Mouse (Mus musculus) left cerebral cortex, postnatal 4 days (tissue): ENCODE results near the gene Dcpp1. TPM values are rescaled to one million over a fixed set of nuclear protein-coding genes. Genes with fewer than 3 reads are reported as not detected.
"Not testable (repeated sequence)": the region's sequence is repeated elsewhere in the genome, so short reads cannot be mapped to it uniquely, and the experiment has no call there.

Source experiments
- DNase-seq: peaks from one replicate; pipeline ENCODE4 v3.0.0-alpha.2; 2022
- intact Hi-C: fragments of 180-260 bp; cut with DNase I; formaldehyde crosslinking; loops from one replicate; pipeline ENCODE4 v1.15.1; 2025
- total RNA-seq, 2 experiments: library from RNA; stranded (reverse); gene quantifications; 2 replicates each; pipeline ENCODE4 v1.2.3; 2021

Dcpp1 gene
- not detected for total RNA-seq

DNA sequence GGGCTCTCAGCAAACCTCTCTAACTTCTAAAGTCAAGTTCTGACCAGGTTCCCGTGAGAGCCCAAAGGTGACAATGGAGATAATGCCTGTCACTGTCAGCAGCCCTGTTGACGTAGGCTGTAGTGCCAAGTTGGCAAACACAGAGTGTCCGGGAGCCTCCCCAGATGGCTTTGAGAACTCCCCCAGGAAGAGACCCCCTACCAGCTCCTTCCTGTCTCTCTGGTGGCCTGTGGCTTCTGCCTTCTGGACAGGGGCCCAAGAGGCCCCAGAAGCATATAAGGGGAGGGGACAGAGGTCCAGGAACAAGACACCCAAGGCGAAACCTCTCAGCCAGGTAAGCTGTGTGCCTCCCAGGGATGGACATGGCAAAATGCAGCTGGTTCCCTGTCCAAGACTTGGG lies at the start of gene Dcpp1, which contains the start of gene Dcpp2:
TSS of gene Dcpp1 (plus strand) at position 301 of the 400 bp plus-strand sequence.
TSS of gene Dcpp2 (plus strand) at position 305 of the 400 bp plus-strand sequence.
- intact Hi-C loops, DNase-seq: not testable (repeated sequence)

DNA sequence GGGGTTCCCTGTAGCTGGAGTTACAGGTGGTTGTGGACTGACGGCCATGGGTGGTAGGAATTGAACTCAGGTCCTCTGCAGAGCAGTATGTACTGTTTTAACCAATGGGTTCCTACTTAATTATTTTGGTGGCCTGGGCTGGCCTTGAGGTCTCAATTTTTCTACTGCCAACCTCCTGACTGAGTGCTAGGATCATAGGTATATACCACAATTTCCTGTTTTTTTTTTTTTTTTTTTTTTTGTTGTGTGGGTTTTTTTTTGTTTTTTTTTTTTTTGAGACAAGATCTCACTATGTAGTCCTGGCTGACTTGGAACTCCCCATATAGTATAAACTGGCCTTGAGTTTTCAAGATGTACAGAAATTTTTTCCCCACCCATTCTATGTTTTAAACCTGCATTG lies 49.5 kb upstream of the Dcpp1 start:
- intact Hi-C loops = no loop called here
- no peak for DNase-seq

DNA sequence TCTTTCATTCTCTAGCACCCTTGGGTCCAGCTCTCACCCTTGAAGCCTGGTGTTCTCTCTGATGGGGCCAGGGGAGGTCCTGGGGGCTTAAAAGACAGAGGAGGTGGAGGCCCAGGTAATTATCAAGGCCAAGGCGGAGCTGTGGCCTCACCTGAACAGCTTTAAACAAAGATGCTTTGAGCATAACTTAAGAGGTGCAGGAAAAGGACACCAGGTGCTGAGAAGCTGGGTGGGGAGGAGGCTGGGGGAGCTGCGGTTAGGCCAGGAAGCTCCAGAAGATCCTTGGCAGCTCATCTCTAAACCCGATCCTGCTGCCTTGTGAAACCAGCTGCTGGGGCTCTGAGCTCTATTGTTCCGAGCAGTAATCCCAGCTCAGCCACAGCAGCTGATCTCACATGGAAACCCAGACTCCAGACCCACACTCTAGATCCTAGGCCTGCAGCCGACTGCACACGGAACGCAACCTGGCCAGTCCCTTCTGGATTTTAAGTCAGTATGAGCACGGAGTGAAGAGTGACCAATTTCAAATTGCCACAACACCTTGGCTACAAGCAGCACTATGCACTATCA lies 44.6 kb upstream of the Dcpp1 start, which contains the start of gene Prss33:
TSS of gene Prss33 (minus strand) at position 51 of the 570 bp plus-strand sequence.
- no peak for DNase-seq
- intact Hi-C loops = no loop called here

DNA sequence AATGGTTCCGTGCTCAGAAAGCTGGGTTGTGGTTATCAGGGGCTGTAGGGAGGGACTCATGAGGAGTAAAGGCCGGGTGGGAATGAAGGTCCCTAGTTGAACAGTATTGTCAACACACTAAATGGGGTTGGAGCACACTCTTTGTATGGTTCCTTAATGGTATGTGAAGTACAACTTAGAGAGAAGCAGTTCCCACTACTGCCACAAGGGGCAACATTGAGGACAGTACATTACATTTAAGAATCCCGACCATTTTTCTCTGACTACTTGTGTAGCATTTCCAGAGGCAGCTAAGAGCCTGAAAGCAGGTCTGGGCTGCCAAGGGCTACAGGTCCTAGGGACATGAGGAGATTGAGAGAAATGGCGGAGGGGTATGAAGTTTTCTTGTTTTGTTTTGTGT lies 39.5 kb upstream of the Dcpp1 start:
- intact Hi-C loops = no loop called here
- DNase-seq = peak; percentile 58

DNA sequence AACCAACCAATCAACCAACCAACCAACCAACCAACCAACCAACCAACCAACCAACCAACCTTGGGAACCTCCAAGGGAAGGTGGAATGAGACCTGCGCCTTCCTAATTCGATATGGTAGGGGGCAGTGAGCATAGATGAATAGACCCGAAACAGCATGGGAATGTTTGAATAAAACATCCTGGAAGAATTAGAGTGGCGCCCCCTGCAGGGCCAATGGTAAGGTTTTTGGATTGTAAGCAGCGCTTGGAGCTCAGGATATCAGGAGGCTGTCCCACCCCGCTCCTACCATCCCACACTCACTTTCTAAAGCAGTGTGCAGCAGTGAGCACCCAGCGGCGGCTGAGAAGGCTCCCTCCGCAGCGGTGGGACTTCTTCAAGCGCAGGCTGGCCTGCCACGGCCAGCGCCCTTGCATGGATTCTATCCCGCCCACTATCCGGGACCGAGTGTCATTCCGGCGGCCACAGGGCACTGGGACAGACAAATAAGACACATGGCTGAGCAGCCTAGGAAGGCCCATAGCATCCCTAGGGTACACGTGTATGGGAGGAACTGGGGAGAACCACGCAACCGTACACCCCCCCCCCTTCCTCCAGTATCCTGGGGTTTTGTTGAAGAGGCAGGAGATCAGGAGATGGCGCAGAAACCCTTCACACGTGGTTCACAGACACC lies 37.4 kb upstream of the Dcpp1 start:
- intact Hi-C loops = no loop called here
- DNase-seq = no peak

DNA sequence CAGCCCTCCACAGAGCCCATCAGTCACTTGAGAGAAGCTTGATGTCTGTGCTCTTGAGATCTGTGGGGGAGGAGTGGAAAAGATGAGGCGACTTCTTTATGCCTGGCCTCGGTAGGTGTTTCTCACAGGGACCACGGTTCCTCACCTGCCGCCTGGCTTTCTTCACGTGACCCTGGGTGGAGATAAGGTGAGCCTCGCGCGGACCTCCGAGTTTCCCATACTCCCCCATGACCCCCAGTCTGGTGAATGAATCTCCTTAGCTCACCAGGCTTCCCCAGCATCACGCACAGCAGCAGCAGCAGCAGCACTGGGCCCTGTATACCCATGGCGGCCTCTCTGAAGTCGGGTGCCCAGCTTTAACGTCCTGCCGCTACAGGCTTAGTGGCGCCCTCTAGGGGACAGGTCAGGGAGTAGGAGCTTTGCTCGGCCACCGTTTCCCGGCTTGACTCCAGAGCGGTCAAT lies 36.8 kb upstream of the Dcpp1 start, which contains the start of the genes Prss32 and Prss41:
TSS of gene Prss32 (plus strand) at position 44 of the 462 bp plus-strand sequence.
TSS of gene Prss41 (minus strand) at position 361 of the 462 bp plus-strand sequence.
- DNase-seq = peak; percentile 59
- intact Hi-C loops = no loop called here

DNA sequence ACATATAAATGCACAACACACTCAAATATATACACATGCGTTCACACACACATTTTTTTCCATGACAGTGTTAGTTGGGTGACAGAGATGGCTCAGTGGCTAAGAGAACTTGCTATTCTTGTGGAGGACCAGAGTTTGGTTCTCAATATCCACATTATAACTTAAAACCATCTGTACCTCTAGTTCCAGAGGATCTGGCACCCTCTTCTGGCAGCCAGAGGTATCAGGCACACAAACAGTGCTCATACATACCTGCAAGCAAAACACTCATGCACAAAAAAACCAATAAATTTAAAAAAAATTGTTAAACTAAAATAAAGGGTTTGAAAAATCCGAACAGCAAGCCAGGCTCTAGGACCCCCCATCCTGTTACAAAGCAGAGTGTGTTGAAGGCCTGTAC lies 30.6 kb upstream of the Dcpp1 start:
- no peak for DNase-seq
- intact Hi-C loops = loop anchor here (5.0 kb wide), 1 partner anchor 112 kb away; no protein-coding TSS in a partner anchor

DNA sequence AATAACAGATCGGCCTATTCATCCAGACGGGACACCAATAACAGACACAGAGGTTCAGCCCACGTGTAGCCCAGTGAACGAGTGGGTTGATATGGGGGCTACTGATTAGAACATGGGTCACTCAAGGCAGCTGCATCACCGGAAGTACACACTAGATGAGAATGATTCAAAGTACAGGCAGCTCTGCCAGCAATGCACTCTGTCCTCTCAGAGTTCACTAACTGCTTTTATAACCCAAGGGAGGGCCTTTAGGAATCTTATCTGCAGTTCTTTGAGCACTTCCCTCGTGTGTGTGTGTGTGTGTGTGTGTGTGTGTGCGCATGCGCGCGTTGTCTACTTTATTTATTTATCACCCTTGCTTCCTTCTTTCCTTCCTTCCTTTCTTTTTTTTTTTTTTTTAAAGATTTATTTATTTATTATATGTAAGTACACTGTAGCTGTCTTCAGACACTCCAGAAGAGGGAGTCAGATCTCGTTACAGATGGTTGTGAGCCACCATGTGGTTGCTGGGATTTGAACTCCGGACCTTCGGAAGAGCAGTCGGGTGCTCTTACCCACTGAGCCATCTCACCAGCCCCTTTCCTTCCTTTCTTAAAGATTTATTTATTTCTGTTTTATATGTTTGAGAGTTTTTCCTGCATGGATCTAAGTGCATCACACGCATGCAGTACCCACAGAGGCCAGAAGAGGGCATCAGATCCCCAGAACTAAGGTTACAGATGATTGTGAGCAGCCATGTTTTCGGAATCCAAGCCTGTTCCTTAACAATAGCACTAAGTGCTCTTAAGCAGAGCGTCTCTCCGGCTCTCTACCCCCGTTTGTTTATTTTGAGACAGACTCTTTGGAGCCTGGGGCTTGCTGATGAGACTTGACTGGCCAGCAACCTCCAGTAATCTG lies 29.6 kb upstream of the Dcpp1 start:
- intact Hi-C loops = loop anchor here (5.0 kb wide), 1 partner anchor 111 kb away; no protein-coding TSS in a partner anchor
- peak; percentile 69 for DNase-seq

DNA sequence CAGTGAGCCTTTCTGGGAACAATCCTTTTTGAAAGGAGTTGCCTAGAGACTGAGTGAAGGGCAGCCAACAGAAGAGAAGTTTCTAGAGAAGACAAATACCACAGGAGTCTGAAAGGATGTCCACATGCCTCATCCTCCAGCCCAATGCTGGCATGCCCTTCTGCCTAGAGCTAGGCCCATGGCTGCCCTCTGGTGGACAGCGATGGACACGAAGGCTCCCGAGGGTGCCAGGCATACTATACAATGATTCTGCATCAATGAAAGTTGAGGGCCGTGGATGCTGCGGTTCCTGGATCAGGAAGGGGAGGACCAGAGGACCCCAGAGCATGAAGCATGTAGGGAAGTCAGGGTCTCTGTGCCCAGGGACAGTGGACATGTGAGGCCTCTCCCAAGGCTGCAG lies 27.4 kb upstream of the Dcpp1 start:
- intact Hi-C loops = loop anchor here (5.0 kb wide), 1 partner anchor 109 kb away; no protein-coding TSS in a partner anchor
- peak; percentile 77 for DNase-seq

DNA sequence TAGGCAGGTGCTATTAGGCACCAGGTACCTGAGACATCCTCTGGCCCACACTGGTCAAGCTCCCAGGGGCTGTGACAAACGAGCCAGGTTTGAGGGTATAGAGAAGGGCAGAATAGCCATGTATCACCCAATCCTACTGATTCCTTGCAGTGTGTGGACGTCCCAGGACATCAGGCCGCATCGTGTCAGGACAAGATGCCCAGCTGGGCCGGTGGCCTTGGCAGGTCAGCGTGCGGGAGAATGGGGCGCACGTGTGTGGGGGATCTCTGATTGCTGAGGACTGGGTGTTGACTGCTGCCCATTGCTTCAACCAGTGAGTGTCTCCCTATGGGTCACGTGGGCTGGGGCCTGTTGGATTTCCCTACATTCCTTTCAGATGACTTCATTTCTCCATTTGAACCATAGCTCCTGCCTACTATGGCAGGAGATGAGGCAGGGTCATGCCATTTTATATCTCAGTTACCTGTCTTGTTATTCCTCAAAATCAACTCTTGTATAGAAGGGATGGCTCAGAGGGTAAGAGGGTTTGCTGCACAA lies 26.4 kb upstream of the Dcpp1 start:
- intact Hi-C loops = loop anchor here (5.0 kb wide), 1 partner anchor 108 kb away; no protein-coding TSS in a partner anchor
- DNase-seq = no peak

DNA sequence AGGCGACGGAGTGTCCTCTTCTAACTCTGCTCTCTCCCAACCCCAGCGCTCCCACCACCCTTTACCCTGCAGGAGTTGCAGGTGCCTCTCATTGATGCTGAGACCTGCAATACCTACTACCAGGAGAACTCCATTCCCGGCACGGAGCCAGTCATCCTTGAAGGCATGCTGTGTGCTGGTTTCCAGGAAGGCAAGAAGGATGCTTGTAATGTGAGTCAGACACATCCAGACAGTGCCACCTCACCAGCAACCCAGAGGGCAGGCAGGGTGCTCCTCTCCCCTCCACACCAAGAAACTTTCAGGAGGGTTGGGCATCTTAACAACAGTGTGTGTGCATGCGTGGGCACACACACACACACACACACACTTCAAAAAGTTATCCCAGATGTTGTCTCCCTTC lies 23.5 kb upstream of the Dcpp1 start:
- no peak for DNase-seq
- intact Hi-C loops = no loop called here

DNA sequence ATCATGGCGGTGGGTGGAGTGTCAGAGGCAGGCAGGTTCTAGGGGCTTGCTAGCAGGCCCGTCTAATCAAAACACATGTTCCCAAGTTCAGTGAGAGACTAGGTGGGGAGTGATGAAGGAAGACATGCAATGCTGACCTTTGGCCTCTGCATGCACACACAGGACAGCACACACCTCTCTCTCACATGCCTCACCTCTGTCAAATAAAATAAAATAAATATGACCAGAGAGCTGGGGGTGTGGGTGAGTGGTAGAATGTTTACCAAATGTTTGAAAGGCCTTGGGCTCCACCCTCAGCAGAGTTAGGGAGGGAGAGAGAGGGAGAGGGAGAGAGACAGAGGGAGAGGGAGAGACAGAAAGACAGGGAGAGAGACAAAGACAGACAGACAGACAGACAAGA lies 22.8 kb upstream of the Dcpp1 start:
- intact Hi-C loops = no loop called here
- DNase-seq = no peak

DNA sequence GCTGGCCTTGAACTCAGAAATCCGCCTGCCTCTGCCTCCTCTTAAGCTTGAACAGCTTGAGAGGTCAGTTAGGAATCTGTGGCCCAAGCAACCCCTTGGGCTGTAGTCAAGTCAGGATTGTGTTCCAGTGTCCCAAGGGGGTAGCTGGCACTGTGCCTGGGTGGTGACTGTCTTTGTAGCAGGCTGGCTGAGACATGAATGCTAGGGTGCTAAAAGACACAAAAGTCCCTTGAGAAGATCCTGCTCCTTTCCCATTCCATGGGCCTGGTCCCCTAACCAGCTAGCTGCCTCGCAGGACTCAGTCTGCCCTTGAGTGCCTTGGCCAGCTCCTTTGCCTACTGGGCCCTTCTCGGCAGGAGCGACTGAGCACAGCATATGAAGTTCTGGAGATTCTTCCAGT lies 17.8 kb upstream of the Dcpp1 start:
- DNase-seq = no peak
- intact Hi-C loops = no loop called here

DNA sequence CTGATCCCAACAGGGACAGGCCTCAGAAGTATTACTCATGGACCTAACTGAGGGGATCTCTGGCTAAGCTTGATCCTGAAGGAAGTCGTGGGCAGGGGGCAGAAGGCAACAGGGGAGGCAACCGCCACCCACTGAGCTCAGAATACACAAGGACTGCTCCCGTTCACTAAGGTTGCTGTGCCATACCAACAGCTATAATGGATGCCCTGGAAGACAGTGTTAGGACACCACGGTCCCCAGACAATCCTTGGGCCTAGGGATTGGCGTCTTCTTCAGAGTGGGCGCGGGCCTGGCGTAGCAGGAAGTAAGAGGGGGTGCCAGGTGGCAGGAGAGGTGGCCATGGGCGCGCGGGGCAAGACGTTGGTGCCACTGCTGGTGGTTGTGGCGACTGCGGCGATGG lies 12.9 kb upstream of the Dcpp1 start, which contains the start of gene Prss21:
TSS of gene Prss21 (plus strand) at position 301 of the 400 bp plus-strand sequence.
- intact Hi-C loops = no loop called here
- no peak for DNase-seq

DNA sequence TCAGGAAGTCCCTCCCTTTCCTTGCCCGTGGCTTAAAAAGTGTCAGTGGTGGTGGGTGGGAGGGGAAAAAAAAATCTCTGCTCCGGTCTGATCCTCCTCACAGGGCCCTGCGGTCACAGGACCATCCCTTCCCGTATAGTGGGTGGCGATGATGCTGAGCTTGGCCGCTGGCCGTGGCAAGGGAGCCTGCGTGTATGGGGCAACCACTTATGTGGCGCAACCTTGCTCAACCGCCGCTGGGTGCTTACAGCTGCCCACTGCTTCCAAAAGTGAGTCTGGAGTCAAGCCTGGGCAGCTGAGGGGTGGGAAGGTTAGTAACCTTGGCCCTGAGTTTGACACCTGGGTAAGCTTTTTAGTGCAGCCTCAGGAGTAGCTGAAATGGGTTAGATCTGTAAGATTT lies 12.2 kb upstream of the Dcpp1 start:
- no peak for DNase-seq
- intact Hi-C loops = no loop called here

DNA sequence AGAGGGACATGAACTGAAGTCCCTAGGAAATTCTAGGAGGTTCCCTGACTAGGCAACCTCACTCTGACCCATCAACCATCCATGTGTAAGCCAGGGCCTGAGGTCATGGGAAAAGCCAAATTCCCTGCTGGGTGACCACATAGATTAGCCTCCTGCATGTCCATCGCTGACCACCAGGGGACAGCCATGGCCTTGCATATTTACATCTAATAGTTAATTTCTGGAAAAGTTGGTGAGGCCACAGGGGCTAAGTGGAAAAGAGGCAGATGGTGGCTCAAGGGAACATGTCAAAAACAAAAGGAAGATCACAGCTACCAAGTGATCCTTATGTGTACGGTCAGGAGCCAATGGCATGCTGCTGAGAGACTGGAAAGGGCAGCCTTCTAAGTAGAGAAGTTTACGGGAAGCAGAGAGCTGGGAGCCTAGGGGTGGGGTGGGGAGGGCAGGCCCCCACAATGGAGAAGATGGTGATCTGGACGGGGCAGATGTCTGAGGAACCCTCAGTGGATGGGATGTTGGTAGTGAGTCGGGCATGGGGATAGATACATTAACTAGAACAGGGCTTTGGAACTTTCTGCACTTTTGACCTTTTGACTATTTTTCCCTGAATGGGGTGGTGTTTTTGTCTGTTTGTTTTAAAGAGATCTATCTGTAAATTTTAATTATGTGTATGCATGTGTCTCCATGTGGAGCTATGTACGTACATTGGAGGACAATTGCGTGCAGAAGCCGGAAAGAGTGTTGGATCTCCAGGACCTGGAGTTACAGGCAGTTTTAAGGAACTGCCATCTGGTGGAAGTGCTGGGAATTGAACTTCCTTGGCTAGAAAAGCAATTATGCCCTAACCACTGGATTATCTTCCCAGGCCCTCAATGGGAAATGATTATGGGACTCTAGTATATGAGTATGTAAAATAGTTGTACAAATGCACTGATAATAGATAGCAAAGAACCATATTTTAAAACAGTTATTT lies 6.5 kb upstream of the Dcpp1 start:
- intact Hi-C loops = no loop called here
- peak; percentile 59 for DNase-seq

DNA sequence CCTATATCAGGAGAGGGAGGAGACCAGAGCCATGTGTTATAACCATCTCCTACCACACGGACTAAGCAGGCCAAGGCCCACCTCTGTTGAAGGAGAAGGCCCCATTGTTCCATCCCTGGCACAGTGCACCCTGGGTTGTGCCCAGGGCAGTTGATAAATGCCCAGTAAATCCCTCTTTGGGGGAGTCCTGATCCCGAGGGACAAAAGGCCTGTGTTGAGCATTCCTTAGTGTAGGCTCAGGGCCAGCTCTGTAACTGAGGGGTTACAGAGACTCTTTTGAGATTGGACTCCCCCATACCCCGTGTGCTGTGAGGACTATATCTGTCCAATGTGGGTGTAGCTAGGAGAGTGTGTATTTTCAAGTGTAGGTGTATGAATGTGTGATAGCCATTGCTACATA lies 3.9 kb upstream of the Dcpp1 start:
- intact Hi-C loops = no loop called here
- peak; percentile 28 for DNase-seq

DNA sequence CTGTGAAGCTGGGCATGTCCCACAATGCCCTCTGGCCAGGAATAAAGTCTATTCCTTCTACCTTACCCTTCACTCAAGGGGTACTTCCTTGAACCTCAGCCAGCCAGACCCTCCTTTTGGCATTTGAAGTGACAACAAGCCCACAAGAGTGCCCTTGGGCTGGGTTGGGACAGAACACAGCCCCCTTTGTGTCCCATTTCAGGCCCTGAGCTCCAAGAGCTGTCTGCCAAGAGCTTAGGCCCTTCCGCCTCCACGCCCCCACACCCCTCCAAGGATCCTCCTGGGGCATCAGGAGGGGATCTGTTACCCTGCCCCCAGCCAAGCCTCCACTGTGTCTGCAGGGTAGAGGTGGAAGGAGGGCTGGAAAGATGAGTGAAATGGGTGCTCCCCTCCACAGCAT lies 3.5 kb upstream of the Dcpp1 start:
- peak; percentile 23 for DNase-seq
- intact Hi-C loops = no loop called here

DNA sequence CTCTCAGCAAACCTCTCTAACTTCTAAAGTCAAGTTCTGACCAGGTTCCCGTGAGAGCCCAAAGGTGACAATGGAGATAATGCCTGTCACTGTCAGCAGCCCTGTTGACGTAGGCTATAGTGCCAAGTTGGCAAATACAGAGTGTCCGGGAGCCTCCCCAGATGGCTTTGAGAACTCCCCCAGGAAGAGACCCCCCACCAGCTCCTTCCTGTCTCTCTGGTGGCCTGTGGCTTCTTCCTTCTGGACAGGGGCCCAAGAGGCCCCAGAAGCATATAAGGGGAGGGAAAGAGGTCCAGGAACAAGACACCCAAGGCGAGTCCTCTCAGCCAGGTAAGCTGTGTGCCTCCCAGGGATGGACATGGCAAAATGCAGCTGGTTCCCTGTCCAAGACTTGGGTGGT lies 36.5 kb downstream of the Dcpp1 start, which contains the start of gene Dcpp3:
TSS of gene Dcpp3 (plus strand) at position 301 of the 400 bp plus-strand sequence.
- DNase-seq, intact Hi-C loops: not testable (repeated sequence)
